Mouse (Mus musculus) lung, adult 2 months (tissue): ENCODE measurements around the gene Gjb4. TPM values are rescaled to one million over a fixed set of nuclear protein-coding genes. Genes with fewer than 3 reads are reported as not detected.

Experiments
- DNase-seq: peaks from one replicate; pipeline ENCODE4 v3.0.0; 2022
- H3K4me1 ChIP-seq: fragments of 200-500 bp; 2 replicates; pipeline ENCODE4 v1.6.1; 2011; ENCODE audit warnings: low read length; ENCODE audit not compliant: control insufficient read depth, insufficient read depth
- H3K4me3 ChIP-seq: fragments of 200-500 bp; replicated peaks from 2 replicates; pipeline ENCODE3; 2011; ENCODE audit warnings: low read depth, mild to moderate bottlenecking, control low read depth, low read length; ENCODE audit errors: extremely low read depth
- CTCF ChIP-seq: fragments of 200-500 bp; IDR thresholded peaks from 2 replicates; pipeline ENCODE4 v1.5.1; 2011; ENCODE audit warnings: mild to moderate bottlenecking, low read length, control low read depth; ENCODE audit not compliant: insufficient read depth
- POLR2A ChIP-seq: fragments of 200-500 bp; IDR thresholded peaks from 2 replicates; pipeline ENCODE4 v1.6.1; 2011; ENCODE audit warnings: low read depth, mild to moderate bottlenecking, control low read depth, low read length, borderline replicate concordance; ENCODE audit errors: extremely low read depth
- WGBS: fragments of 180-500 bp; shearing (Covaris S2); methylation state at CpG from one replicate; pipeline ENCODE4 v1.1.7; 2018; 5-methylcytosine and 5-hydroxymethylcytosine counted together
- polyA plus RNA-seq: library from polyadenylated mRNA; depleted of rRNA; stranded (reverse); fragments of >200 nt; gene quantifications from 2 replicates; pipeline ENCODE4 v1.2.3, GENCODE M21; 2012

Gjb4 gene
- polyA plus RNA-seq, 1 experiment = 3.7 TPM

DNA sequence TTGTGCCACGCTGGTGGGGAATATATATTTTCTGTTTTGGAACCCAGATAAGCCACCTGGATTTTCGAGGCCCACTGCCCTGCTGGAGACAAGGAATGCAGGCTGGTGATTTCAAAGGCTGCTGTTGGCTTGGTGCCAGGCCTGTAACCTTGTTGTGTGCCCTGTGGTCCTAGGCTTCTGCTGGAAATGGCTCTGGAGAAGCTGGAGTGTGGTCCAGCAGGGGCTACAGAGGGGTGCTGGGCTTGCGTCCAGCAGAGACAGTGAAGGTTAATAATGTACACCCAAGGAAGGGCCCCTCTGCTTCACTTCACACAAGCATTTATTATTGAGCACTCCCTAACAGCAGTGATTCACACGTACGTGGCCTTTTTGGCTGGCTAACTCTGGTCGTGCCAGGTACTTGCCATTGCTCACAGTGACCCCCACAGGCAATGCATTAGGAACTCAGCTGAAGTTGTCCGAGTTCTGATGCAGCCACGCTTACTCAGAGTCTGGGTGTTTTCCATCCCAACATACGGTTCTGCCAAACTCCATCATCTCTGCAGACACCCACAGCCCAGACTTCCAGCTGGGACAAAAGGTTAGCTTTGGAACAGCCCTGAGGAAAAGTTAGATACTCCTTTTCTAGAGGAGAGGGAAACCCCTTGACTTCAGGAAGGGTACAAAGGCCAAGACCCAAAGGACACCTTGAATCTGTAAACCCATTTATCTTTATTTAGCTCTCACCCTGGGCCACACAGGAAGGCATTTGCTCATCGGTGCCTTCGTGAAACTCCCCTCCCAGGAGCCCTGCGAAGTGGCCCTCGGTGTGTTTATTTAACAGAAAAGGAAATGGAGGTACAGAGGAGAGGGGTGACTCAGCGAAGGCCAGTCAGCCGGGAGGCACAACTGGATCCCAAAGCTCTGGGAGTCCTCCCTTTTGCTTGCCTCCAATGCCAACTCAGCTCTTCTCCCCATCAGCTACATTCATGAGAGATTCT, 915 bp upstream of the Gjb4 start:
- Histone ChIP-seq H3K4me1 (no peaks in the 10 kb centered on the region), H3K4me3 (no peak overlapping the region)
- DNase-seq = no peak
- 31% methylated on average over 15 of the region's 15 CpGs for WGBS
- TF ChIP-seq CTCF (no peak), POLR2A (no peak)

- WGBS = 14% methylated on average over 1 of the region's 1 CpGs
- TF ChIP-seq POLR2A (no peak), CTCF (no peak)
- no peak overlapping the region for H3K4me3 ChIP-seq
- no peak for DNase-seq
- H3K4me1 ChIP-seq = no peaks in the 10 kb centered on the region
Observed at GRCm38 (mm10) chr4:127352594-127352993, 1.3 kb downstream of the Gjb4 start.

DNA sequence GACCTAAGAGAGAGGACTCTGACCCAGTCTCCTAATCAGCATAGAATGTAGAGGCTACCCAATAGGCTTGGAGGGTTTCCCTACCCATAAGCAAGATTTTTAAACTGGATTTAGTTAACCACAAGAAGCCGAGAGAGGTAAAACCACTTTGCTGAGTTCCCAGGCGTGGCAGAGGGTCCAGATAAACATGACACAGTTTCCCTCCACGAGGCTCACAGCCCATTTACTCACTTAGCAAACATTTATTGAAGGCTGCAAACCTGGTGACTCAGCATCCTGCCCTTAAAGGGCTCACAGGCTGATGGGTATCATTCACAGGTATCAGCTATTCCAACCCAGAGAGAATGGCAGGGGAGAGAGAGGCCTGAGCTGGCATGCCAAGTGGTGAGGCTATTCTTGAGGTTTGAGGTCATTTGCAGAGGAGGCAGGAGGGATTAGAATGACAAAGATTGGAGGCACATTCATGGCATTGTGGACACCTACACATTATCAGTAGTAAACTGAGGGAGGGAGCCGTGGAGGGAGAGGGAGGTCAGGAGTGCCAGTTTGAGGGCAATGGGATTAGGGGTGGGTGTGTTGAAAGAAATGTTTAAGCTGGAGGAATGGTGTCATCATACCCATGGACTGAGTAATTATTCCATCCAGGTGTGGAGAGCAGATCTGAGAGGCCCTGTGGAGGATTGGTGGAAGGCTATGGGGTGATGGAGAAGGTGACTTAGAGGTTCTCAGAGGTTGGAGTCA, 4.2 kb downstream of the Gjb4 start:
- WGBS = 42% methylated on average over 4 of the region's 4 CpGs
- DNase-seq = no peak
- no peak for TF ChIP-seq CTCF
- TF ChIP-seq POLR2A = no peak
- Histone ChIP-seq H3K4me1 (no peaks in the 10 kb centered on the region), H3K4me3 (no peak overlapping the region)

DNA sequence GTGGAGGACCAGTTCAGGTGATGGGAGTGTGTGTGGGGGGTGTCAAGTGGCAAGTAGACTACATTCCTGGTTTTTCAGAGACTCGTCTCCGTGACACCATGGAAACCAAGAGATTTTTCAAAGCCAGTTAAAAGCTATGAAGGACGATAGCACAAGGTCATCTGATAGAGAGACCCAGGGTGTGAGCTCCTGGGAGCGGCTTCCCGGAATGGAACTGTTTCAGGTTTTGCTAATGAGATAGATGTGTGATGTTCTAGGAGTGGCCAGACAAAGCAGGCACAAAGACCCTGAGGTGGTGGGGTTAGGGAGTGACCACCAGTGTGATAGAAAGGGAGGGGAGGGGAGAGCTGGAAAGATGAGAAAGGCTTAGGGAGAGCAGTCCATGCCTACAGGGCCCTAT, 8.9 kb downstream of the Gjb4 start:
- Histone ChIP-seq H3K4me3 (no peak overlapping the region), H3K4me1 (no peaks in the 10 kb centered on the region)
- 69% methylated on average over 5 of the region's 5 CpGs for WGBS
- TF ChIP-seq POLR2A (no peak), CTCF (no peak)
- DNase-seq = no peak

DNA sequence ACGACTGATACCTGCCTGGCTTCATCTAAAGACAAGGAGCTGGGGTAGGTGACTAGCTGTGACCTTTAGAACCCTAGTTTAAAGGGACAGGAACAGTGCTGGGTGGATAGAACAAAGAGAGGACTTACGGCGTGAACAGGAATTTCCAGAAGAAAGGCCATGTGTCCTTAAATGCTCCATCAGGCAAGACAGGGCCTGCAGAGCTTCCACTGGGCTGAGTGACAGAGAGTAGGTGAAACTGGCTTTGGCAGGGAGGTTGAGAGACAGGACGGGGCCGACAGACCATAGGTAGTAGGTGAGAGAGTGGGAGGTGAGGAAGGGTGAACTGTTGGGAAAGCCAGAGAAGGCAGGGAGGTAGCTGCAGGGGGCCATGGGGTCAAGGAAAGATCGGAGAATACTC, 12.5 kb downstream of the Gjb4 start:
- Histone ChIP-seq H3K4me1 (no peaks in the 10 kb centered on the region), H3K4me3 (no peak overlapping the region)
- no peak for DNase-seq
- WGBS = 40% methylated on average over 6 of the region's 6 CpGs
- TF ChIP-seq CTCF (no peak), POLR2A (no peak)

- no peak for DNase-seq
- 80% methylated on average over 5 of the region's 5 CpGs for WGBS
- TF ChIP-seq CTCF = no peak
- H3K4me3 ChIP-seq = no peak overlapping the region
- H3K4me1 ChIP-seq = no peaks in the 10 kb centered on the region
Observed at GRCm38 (mm10) chr4:127337668-127338067, 16.2 kb downstream of the Gjb4 start.

DNA sequence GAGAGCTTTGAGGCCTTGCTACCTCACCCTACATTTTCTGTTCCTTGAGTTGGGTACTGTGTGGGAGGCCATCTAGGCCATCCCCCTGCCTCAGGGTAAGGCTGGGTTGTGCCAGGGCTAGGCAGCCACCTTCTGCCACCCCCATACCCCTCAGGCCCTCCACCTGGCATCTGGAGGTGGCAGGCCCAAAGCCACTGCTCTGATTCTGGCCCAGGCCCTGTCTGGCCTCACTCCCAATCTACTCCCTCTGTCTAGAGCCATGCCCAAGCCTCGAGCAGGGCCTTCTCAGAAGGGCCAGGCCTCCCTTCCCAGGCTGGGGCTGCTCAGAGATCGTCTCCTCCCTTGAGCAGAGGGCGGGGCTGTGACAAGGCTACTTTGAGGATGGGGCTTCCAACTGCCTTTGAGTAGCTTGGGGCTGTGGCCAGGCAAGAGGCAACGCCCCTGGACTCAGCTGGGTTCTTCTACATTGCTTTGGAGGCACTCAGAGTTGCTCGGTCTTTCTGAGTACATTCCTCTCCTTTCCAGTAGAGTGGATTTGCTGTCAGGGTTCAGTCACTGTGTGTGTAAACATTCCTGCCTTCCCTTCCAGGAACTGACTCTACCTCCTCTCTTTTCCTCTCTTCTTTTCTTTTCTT, 18.9 kb downstream of the Gjb4 start:
- Histone ChIP-seq H3K4me3 (no peak overlapping the region), H3K4me1 (no peaks in the 10 kb centered on the region)
- 38% methylated on average over 5 of the region's 5 CpGs for WGBS
- DNase-seq = no peak
- TF ChIP-seq POLR2A (no peak), CTCF (no peak)

DNA sequence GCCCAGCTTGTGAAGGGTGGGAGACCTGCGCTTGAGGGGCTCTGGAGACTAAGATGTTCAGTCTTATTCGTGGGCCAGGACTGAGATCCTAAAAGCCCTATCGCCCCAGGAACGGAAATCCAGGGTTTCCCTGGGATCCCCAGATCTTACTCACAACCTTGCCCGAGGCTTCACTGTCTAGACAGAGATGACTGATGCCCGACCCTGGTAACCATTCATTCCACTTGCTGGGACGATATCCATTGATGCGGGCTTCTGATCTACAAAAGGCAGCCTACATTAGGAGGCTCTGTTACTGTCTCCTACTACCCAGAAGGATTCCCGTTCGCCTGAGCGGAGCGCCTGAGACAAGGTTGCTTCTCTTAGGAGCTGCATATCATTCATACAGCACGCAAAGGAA, 22.7 kb downstream of the Gjb4 start:
- DNase-seq = no peak
- 39% methylated on average over 13 of the region's 13 CpGs for WGBS
- no peak for TF ChIP-seq POLR2A
- no peak for TF ChIP-seq CTCF
- Histone ChIP-seq H3K4me1 (no peaks in the 10 kb centered on the region), H3K4me3 (no peak overlapping the region)
